Mouse (Mus musculus) liver, adult 2 months (tissue): ENCODE measurements at regions not wholly inside any gene's neighbourhood (a gene's known extent, or its start where the extent isn't known, plus 50 kb on each side); places are given as distances from the start of the nearest gene placed in this dataset.

Source experiments
- CTCF ChIP-seq: fragments of 200-500 bp; IDR thresholded peaks from 2 replicates; pipeline ENCODE4 v1.5.1; 2011; ENCODE audit warnings: low read depth, low read length, control low read depth
- POLR2A ChIP-seq: fragments of 200-500 bp; IDR thresholded peaks from 2 replicates; pipeline ENCODE4 v1.6.1; 2011; ENCODE audit warnings: low read length, control low read depth; ENCODE audit not compliant: insufficient read depth; ENCODE audit errors: extremely low read depth

DNA sequence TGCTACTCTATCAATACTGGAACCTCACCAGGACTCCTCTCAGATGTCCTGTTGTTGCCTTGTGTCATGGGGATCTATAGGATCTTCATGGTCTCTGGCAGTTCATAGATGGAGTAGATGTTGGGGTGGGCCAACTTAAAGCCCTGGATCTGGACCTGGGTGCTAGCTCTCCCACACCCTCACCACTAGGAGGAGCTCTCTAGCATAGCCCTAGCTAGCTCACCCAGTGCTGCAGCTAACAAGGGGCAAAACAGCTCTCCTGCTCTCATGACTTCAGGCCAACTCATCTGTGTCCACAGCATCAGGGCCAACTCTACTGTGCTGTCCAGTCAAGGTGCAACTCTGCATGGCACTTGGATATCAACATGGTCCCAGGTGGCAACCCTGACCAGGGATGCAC, 118.3 kb downstream of the Fgf18 start:
- TF ChIP-seq CTCF: peak; percentile 75
- no peak for TF ChIP-seq POLR2A
